Mouse (Mus musculus) cerebellum, adult 2 months (tissue): ENCODE measurements around the gene Cygb. TPM values are rescaled to one million over a fixed set of nuclear protein-coding genes. Genes with fewer than 3 reads are reported as not detected.
"Not testable (repeated sequence)": the region's sequence is repeated elsewhere in the genome, so short reads cannot be mapped to it uniquely, and the experiment has no call there.

Experiments
- DNase-seq, 2 experiments: peaks; one replicate each; pipeline ENCODE4 v3.0.0; 2021
- H3K27ac ChIP-seq: fragments of 200-500 bp; 2 replicates; pipeline ENCODE4 v1.5.1; 2012; ENCODE audit warnings: low read length, control low read depth, inconsistent platforms; ENCODE audit not compliant: insufficient read depth
- H3K27me3 ChIP-seq: fragments of 200-500 bp; 2 replicates; pipeline ENCODE4 v1.6.1; 2012; ENCODE audit warnings: inconsistent platforms, mild to moderate bottlenecking, low read length, moderate library complexity; ENCODE audit not compliant: control insufficient read depth, insufficient read depth
- H3K4me1 ChIP-seq: fragments of 200-500 bp; 2 replicates; pipeline ENCODE4 v1.6.1; 2011; ENCODE audit warnings: low read length; ENCODE audit not compliant: control insufficient read depth, insufficient read depth
- H3K4me3 ChIP-seq: fragments of 200-500 bp; replicated peaks from 2 replicates; pipeline ENCODE3; 2011; ENCODE audit warnings: mild to moderate bottlenecking, low read depth, low read length, control low read depth; ENCODE audit not compliant: insufficient read depth
- CTCF ChIP-seq: fragments of 200-500 bp; IDR thresholded peaks from 2 replicates; pipeline ENCODE4 v1.5.1; 2011; ENCODE audit warnings: low read depth, mild to moderate bottlenecking, control low read depth, low read length, moderate library complexity, borderline replicate concordance; ENCODE audit not compliant: insufficient read depth
- POLR2A ChIP-seq: fragments of 200-500 bp; IDR thresholded peaks from 2 replicates; pipeline ENCODE4 v1.6.1; 2011; ENCODE audit warnings: low read length, control low read depth, borderline replicate concordance; ENCODE audit not compliant: insufficient read depth
- WGBS: fragments of 180-500 bp; shearing (Covaris S2); methylation state at CpG from one replicate; pipeline ENCODE4 v1.1.7; 2018; 5-methylcytosine and 5-hydroxymethylcytosine counted together
- polyA plus RNA-seq: library from polyadenylated mRNA; depleted of rRNA; stranded (reverse); fragments of >200 nt; gene quantifications from 2 replicates; pipeline ENCODE4 v1.2.3, GENCODE M21; 2012

The Cygb gene
- polyA plus RNA-seq, 1 experiment, result 113 TPM

GRCm38 (mm10) chr11:116679148-116679547, 25.0 kb upstream of the Cygb start:
- TF ChIP-seq CTCF (no peak), POLR2A (no peak)
- H3K27me3 ChIP-seq, result no peaks in the 10 kb centered on the region
- DNase-seq, result peak in 1 of 2 experiments; percentile 33
- H3K4me1 ChIP-seq, result peaks cover 6% of the 10 kb centered on the region
- WGBS, result 17% methylated on average over 6 of the region's 6 CpGs
- H3K4me3 ChIP-seq, result no peak overlapping the region
- no peak overlapping the region for H3K27ac ChIP-seq

GRCm38 (mm10) chr11:116677711-116678441, 23.8 kb upstream of the Cygb start:
- WGBS, result 87% methylated on average over 8 of the region's 8 CpGs

GRCm38 (mm10) chr11:116676175-116676976, 22.3 kb upstream of the Cygb start:
- Histone ChIP-seq H3K27me3 (no peaks in the 10 kb centered on the region), H3K4me1 (peaks cover 6% of the 10 kb centered on the region), H3K27ac (no peak overlapping the region), H3K4me3 (no peak overlapping the region)
- no peak for TF ChIP-seq CTCF
- TF ChIP-seq POLR2A, result no peak
- DNase-seq, result no peak
- WGBS, result 89% methylated on average over 14 of the region's 14 CpGs

More at GRCm38 (mm10) chr11:116677711-116678441, 23.8 kb upstream of the Cygb start:
- DNase-seq, result no peak
- H3K27me3 ChIP-seq, result no peaks in the 10 kb centered on the region
- H3K27ac ChIP-seq, result no peak overlapping the region
- TF ChIP-seq CTCF (no peak), POLR2A (no peak)
- H3K4me3 ChIP-seq, result no peak overlapping the region
- H3K4me1 ChIP-seq, result peaks cover 6% of the 10 kb centered on the region

GRCm38 (mm10) chr11:116675429-116675828, 21.3 kb upstream of the Cygb start:
- DNase-seq, H3K4me1 ChIP-seq, H3K4me3 ChIP-seq, H3K27me3 ChIP-seq, H3K27ac ChIP-seq: not testable (repeated sequence)
- WGBS, result 73% methylated on average over 6 of the region's 6 CpGs

- no peak overlapping the region for H3K4me3 ChIP-seq
- no peaks in the 10 kb centered on the region for H3K27me3 ChIP-seq
- peaks cover 6% of the 10 kb centered on the region for H3K4me1 ChIP-seq
- TF ChIP-seq CTCF (no peak), POLR2A (no peak)
- WGBS, result 41% methylated on average over 7 of the region's 7 CpGs
- no peak for DNase-seq
- no peak overlapping the region for H3K27ac ChIP-seq
These were observed 20.7 kb upstream of the Cygb start for GRCm38 (mm10) chr11:116674616-116675379.

- no peaks in the 10 kb centered on the region for H3K4me1 ChIP-seq
- TF ChIP-seq CTCF, result no peak
- no peak for TF ChIP-seq POLR2A
- DNase-seq, result no peak
- H3K27ac ChIP-seq, result no peak overlapping the region
- no peaks in the 10 kb centered on the region for H3K27me3 ChIP-seq
- H3K4me3 ChIP-seq, result no peak overlapping the region
- 81% methylated on average over 2 of the region's 2 CpGs for WGBS
These were observed 19.3 kb upstream of the Cygb start for GRCm38 (mm10) chr11:116673410-116673809.

- no peak for TF ChIP-seq CTCF
- no peak for TF ChIP-seq POLR2A
- whole genome bisulfite sequencing, result 14% methylated on average over 7 of the region's 7 CpGs
- no peaks in the 10 kb centered on the region for H3K27me3 ChIP-seq
- no peak for DNase-seq
- no peak overlapping the region for H3K27ac ChIP-seq
- H3K4me3 ChIP-seq, result no peak overlapping the region
- no peaks in the 10 kb centered on the region for H3K4me1 ChIP-seq
These were observed 18.5 kb upstream of the Cygb start for GRCm38 (mm10) chr11:116672595-116672994.
